Mouse (Mus musculus) E14TG2a.4 (cell line): ENCODE results near the gene Gm13272.
"Not testable (repeated sequence)": the region's sequence is repeated elsewhere in the genome, so short reads cannot be mapped to it uniquely, and the experiment has no call there.

Experiments
- CTCF ChIP-seq: conservative IDR thresholded peaks from 2 replicates; pipeline ENCODE4 v1.5.1; 2014; ENCODE audit warnings: low read length
- NANOG ChIP-seq: IDR thresholded peaks from 2 replicates; pipeline ENCODE4 v1.6.1; 2014; ENCODE audit warnings: borderline replicate concordance, low read length, mixed read lengths
- POU5F1 ChIP-seq: IDR thresholded peaks from 2 replicates; pipeline ENCODE4 v1.6.1; 2014; ENCODE audit warnings: low read length, borderline replicate concordance

DNA sequence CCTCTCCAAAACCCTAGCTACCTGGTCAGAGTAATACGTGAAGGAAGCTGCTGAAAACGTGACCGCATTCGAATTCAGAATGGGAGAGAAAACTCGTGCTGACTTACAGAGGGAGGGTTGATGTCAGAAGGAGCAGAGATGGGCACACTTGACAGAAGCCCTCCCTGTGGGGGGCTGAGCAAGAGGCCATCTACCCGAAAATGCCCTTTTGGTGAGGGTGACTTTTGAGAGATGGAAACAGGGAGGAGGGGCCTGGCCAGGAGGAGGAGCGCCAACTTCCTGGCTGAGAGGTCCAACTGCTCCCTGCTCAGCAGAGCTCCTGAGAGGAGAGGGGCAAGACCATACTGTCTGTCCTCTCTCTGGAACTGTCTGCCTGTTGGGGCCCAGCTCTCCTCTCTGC lies 2.2 kb downstream of the Gm13272 start, which contains the start of gene Ifnz:
- not testable (repeated sequence) for TF ChIP-seq CTCF, POU5F1, NANOG
